Mouse (Mus musculus) liver, embryonic 13.5 days (tissue): ENCODE results near the gene Gls2. TPM values are rescaled to one million over a fixed set of nuclear protein-coding genes. Genes with fewer than 3 reads are reported as not detected.
"Not testable (repeated sequence)": the region's sequence is repeated elsewhere in the genome, so short reads cannot be mapped to it uniquely, and the experiment has no call there.

Source experiments
- ATAC-seq: fragments of 200-750 bp; cut with Nextera tagmentation; 2 replicates; pipeline ENCODE4 v1.8.0; 2017; ENCODE audit warnings: low read depth, mild to moderate bottlenecking, moderate number of reproducible peaks, moderate library complexity
- DNase-seq: peaks from one replicate; pipeline ENCODE4 v3.0.0; 2022
- H3K27ac ChIP-seq: fragments of 300-500 bp; sonication (generic); 2 replicates; pipeline ENCODE4 v1.5.1; 2015; ENCODE audit warnings: moderate library complexity, mild to moderate bottlenecking, inconsistent platforms
- H3K27me3 ChIP-seq: fragments of 300-500 bp; sonication (generic); 2 replicates; pipeline ENCODE4 v1.6.1; 2015; ENCODE audit warnings: mild to moderate bottlenecking, inconsistent platforms
- H3K36me3 ChIP-seq: fragments of 300-500 bp; sonication (generic); 2 replicates; pipeline ENCODE4 v1.6.1; 2015; ENCODE audit warnings: mild to moderate bottlenecking, inconsistent platforms
- H3K4me1 ChIP-seq: fragments of 300-500 bp; sonication (generic); replicated peaks from 2 replicates; pipeline ENCODE4 v1.6.1; 2015; ENCODE audit warnings: inconsistent platforms
- H3K4me2 ChIP-seq: fragments of 300-500 bp; sonication (generic); 2 replicates; pipeline ENCODE4 v1.6.1; 2015; ENCODE audit warnings: inconsistent platforms, mild to moderate bottlenecking, moderate library complexity
- H3K4me3 ChIP-seq: fragments of 300-500 bp; sonication (generic); replicated peaks from 2 replicates; pipeline ENCODE4 v1.5.1; 2015; ENCODE audit warnings: mild to moderate bottlenecking, inconsistent platforms
- H3K9ac ChIP-seq: fragments of 300-500 bp; sonication (generic); 2 replicates; pipeline ENCODE4 v1.6.1; 2015; ENCODE audit warnings: mild to moderate bottlenecking, inconsistent platforms
- H3K9me3 ChIP-seq: fragments of 300-500 bp; sonication (generic); replicated peaks from 2 replicates; pipeline ENCODE4 v1.6.1; 2016; ENCODE audit warnings: inconsistent platforms
- WGBS: fragments of 180-500 bp; shearing (Covaris S2); methylation state at CpG from one replicate; pipeline ENCODE4 v1.1.7; 2015; ENCODE audit not compliant: insufficient replicate concordance; 5-methylcytosine and 5-hydroxymethylcytosine counted together
- polyA plus RNA-seq: library from polyadenylated mRNA; unstranded; fragments of >200 nt; fragmentation: Nextera tagmentation; extraction: Ambion mirVana; gene quantifications from 2 replicates; pipeline ENCODE4 v1.2.1, GENCODE M21; 2015

The Gls2 gene
- polyA plus RNA-seq, 1 experiment from 2014 or later = 2.2 TPM

DNA sequence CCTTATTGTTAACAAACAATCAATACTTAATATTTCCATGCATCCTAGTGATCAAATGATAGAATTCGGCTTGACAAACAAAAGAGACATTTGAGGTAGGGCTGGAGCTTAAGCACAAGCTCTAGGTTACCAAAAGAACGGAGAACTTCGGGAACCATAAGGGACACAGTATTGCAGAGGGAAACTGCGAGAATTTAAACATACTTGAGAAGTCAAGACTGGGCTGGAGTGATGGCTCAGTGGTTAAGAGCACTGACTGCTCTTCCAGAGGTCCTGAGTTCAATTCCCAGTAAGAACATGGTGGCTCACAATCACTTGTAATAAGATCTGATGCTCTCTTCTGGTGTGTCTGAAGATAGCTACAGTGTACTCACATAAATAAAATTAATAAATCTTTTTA, 19.9 kb downstream of the Gls2 start:
- not testable (repeated sequence) for H3K9me3 ChIP-seq, H3K9ac ChIP-seq, H3K27me3 ChIP-seq, H3K27ac ChIP-seq, DNase-seq, H3K4me3 ChIP-seq, ATAC-seq, H3K36me3 ChIP-seq, H3K4me2 ChIP-seq
- WGBS = 72% methylated on average over 4 of the region's 4 CpGs
- peaks cover 43% of the 10 kb centered on the region for H3K4me1 ChIP-seq

DNA sequence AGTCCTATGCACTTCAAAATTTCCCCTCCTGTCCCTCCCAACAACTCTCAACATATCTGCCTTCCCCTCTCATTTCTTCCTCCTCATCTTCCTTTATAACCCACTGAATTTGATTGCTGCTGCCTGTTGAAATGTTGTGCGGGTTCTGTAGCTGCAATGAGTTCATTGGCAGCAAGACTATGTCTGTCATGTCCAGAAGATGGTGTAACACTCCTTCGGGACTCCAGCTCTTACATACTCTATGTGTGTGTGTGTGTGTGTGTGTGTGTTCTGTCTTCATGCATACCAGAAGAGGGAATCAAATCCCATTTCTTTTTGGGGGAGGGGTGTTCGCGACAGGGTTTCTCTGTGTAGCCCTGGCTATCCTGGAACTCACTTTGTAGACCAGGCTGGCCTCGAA, 20.7 kb downstream of the Gls2 start:
- no peak overlapping the region for H3K9ac ChIP-seq
- peaks cover 3% of the 10 kb centered on the region; the same call in 1 of the 2 replicates for H3K27me3 ChIP-seq
- no peaks in the 10 kb centered on the region for H3K9me3 ChIP-seq
- no peak overlapping the region for H3K27ac ChIP-seq
- H3K4me1 ChIP-seq = peaks cover 48% of the 10 kb centered on the region
- 75% methylated on average over 5 of the region's 5 CpGs for WGBS
- ATAC-seq (no peak), DNase-seq (no peak)
- no peaks in the 10 kb centered on the region for H3K36me3 ChIP-seq
- H3K4me2 ChIP-seq = no peak overlapping the region
- no peak overlapping the region for H3K4me3 ChIP-seq

DNA sequence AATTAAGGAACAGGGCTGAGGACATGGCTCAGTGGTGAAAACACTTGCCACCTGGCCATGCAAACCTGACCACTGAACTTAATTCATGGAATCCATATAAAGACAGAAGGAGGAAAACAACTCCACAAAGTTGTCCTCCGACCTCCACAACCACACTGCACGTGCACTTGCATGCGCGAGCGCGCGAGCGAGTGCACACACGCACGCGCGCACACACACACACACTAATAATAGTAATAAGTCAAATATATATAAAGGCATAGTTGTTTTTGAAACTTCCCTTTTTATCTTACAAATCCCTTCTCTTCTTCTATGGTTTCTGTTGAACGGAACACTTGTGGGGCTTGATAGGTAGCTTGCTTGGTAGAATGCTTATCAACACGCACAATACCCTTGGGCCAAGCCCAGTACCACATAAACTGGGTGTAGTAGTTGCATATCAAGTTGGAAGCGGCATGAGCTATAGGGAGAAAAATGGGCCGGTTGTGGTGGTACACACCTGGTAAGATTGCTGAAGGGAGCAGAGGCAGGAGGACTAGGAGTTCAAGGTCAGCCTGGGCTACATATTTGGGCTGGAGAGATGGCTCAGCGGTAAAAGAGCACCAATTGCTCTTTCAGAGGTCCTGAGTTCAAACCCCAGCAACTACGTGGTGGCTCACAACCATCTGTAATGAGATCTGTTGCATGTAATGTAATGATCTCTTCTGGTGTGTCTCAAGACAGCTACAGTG, 24.3 kb downstream of the Gls2 start:
- peak overlapping the region; percentile 14; the same call in 1 of the 2 replicates for H3K9ac ChIP-seq
- WGBS = 67% methylated on average over 18 of the region's 18 CpGs
- peak; percentile 88 for ATAC-seq
- H3K27ac ChIP-seq = peak overlapping the region; percentile 80
- peaks cover 3% of the 10 kb centered on the region; the same call in 1 of the 2 replicates for H3K27me3 ChIP-seq
- peak; percentile 42 for DNase-seq
- no peaks in the 10 kb centered on the region for H3K9me3 ChIP-seq
- peaks cover 32% of the 10 kb centered on the region for H3K4me1 ChIP-seq
- no peaks in the 10 kb centered on the region for H3K36me3 ChIP-seq
- H3K4me2 ChIP-seq = 0 out of 2 replicates have a peak overlapping the region, but pooled peaks have one; percentile 8
- H3K4me3 ChIP-seq = no peak overlapping the region

DNA sequence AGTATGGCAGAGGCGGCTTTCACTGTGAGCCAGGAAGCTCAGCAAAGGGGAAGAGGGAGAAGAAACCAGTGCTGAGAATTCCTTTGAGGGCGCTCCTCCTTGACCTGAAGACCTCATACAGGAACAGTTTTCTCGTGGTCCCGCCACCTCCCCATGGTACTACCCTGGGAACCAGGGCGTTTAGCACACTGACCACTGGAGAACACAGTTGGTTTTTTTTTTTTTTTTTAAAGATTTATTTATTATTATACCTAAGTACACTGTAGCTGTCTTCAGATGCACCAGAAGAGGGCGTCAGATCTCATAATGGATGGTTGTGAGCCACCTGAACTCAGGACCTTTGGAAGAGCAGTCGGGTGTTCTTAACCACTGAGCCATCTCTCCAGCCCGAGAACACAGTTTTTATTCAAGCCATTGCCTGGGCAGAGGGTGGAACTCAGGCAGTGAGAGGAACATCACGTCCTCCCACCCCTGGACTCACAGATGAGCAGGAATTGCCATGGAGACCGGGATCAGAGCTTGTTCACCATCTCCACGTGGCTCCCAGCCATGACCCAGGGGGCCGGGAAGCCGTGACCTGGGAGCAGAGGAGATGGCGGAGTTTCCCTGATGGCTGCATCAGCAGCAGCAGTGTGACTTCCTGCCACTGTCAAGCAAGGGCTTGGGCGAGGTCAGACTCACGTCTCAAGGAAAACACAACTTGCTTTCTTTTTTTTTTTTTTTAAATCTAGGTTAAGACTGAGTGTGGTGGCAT, 27.5 kb downstream of the Gls2 start:
- Histone ChIP-seq H3K4me2 (no peak overlapping the region), H3K9ac (no peak overlapping the region), H3K9me3 (no peaks in the 10 kb centered on the region), H3K27me3 (no peaks in the 10 kb centered on the region), H3K27ac (no peak overlapping the region), H3K36me3 (no peaks in the 10 kb centered on the region), H3K4me1 (peaks cover 41% of the 10 kb centered on the region), H3K4me3 (no peak overlapping the region)
- no peak for DNase-seq
- 56% methylated on average over 16 of the region's 16 CpGs for WGBS
- no peak for ATAC-seq

DNA sequence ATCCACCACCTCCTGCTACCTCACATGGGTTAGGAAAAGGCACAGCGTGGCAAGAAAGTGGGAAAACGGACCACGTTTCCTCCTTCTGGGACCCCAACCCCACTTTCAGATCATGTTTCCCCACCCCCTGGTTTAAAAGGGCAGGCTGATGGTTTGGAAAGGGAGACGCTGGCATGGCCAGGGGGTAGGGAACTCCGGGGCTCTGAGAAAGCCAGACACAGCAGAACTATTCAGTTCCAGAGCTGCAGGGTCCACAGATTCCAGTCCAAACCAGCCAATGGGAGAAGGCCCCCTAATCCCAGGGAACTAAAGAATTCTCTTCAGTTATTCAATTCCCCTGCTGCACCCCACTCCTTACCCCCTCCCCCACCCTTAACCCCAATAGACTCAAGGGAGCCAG, 30.8 kb downstream of the Gls2 start:
- no peak overlapping the region for H3K9ac ChIP-seq
- H3K36me3 ChIP-seq = no peaks in the 10 kb centered on the region
- WGBS = 60% methylated on average over 5 of the region's 5 CpGs

DNA sequence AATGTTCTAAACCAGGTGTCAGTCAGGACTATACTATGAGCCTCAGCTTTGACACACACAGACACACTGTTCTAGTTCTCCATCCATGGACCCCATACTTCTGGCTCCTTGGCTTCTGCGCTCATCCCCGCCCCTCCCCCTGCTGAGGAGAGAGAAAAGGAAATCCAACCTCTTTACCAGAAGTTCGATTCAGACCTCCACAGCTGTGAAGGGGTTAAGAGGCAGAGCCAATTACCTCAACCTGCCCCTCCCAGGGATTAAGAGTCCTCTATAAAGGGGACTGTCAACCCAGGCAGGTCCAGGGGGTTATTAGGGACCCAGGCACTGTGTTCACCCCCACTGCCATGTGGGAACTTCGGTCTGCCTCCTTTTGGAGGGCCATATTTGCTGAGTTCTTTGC, 31.3 kb downstream of the Gls2 start, which contains the start of gene Mip:
Mip (plus strand) TSS at position 301 of the 400 bp plus-strand sequence.
- Histone ChIP-seq H3K4me1 (peaks cover 37% of the 10 kb centered on the region), H3K9ac (no peak within 1 kb of the TSS; the same call in 1 of the 2 replicates), H3K27me3 (no peaks in the 10 kb centered on the region), H3K9me3 (no peaks in the 10 kb centered on the region), H3K4me3 (no peak within 1 kb of the TSS), H3K4me2 (no peak within 1 kb of the TSS), H3K27ac (no peak within 1 kb of the TSS), H3K36me3 (no peaks in the 10 kb centered on the region)
- no peak for ATAC-seq
- DNase-seq = no peak
- 63% methylated on average over 4 of the region's 4 CpGs for WGBS

More for the DNA sequence above, 30.8 kb downstream of the Gls2 start:
- no peak overlapping the region for H3K27ac ChIP-seq
- H3K27me3 ChIP-seq = no peaks in the 10 kb centered on the region
- H3K4me3 ChIP-seq = no peak overlapping the region
- H3K4me1 ChIP-seq = peaks cover 35% of the 10 kb centered on the region
- ATAC-seq = no peak
- no peak for DNase-seq
- H3K4me2 ChIP-seq = no peak overlapping the region
- no peaks in the 10 kb centered on the region for H3K9me3 ChIP-seq

DNA sequence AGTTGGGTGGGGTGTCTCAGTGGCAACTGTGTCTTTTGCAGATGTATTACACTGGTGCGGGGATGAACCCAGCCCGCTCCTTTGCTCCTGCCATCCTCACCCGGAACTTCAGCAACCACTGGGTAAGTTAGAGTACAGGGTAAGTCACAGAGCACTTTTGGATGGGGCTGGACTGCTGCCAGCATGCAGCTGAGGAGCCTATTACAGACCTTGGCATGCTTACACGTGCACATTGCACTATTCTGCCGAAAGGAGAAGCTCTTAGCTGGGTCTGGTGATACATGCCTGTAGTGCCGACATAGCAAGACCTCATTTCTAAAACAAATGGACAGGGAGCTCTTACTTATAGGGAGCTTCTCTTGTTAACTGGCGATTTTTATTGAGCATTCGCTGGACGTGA, 33.3 kb downstream of the Gls2 start:
- no peak for DNase-seq
- no peaks in the 10 kb centered on the region for H3K27me3 ChIP-seq
- no peak overlapping the region for H3K4me3 ChIP-seq
- H3K4me2 ChIP-seq = no peak overlapping the region
- no peak overlapping the region for H3K27ac ChIP-seq
- ATAC-seq = no peak
- no peak overlapping the region for H3K9ac ChIP-seq
- WGBS = 79% methylated on average over 9 of the region's 9 CpGs
- H3K36me3 ChIP-seq = no peaks in the 10 kb centered on the region
- peaks cover 34% of the 10 kb centered on the region for H3K4me1 ChIP-seq
- H3K9me3 ChIP-seq = no peaks in the 10 kb centered on the region

DNA sequence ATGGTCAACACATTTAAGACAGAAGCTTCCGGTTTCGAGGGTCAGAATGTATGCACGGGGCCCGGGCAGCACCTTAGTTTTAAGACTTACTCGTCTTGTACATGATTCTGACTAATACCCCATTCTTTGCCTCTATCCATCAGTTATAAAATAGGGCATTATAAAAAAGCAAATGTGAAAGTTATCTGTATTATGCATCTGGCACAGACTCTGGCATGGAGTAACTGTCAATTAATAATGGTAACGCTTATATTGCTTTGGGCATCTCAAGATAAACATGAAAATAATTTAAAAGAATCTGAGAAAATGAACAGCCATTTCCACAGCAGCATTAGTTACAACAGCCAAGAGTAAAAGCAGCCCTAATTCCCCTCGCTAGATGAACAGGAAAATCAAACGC, 33.8 kb downstream of the Gls2 start:
- Histone ChIP-seq H3K27ac (no peak overlapping the region), H3K4me2 (no peak overlapping the region), H3K4me3 (no peak overlapping the region), H3K36me3 (no peaks in the 10 kb centered on the region), H3K27me3 (no peaks in the 10 kb centered on the region), H3K9ac (no peak overlapping the region), H3K9me3 (no peaks in the 10 kb centered on the region), H3K4me1 (peaks cover 38% of the 10 kb centered on the region)
- 81% methylated on average over 8 of the region's 8 CpGs for WGBS
- ATAC-seq (no peak), DNase-seq (no peak)

DNA sequence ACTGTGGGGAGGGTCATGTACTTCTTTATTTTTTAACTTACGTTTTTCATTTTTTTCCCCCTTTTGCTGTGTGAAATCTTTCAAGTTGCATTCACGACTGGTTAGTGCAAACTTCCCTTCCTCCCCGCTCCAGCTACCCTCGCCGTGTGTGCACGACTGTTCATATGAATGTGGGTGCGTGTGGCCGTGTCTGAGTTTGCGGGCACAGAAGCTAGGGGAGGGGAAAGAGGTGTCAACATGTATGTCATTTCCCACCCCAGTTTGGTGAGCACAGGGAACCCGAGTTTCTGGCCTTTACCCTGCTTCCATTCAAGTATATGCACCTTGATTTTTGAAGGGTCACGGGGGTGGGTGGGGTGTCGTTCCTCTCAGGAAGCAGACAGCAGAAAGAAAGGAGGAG, 36.3 kb downstream of the Gls2 start:
- ATAC-seq (no peak), DNase-seq (no peak)
- peak overlapping the region; percentile 94 for H3K9ac ChIP-seq
- H3K36me3 ChIP-seq = peaks cover 9% of the 10 kb centered on the region
- H3K4me3 ChIP-seq = peak overlapping the region; percentile 88; the same call in 1 of the 2 replicates
- WGBS = 69% methylated on average over 12 of the region's 12 CpGs
- H3K27ac ChIP-seq = peak overlapping the region; percentile 97
- no peaks in the 10 kb centered on the region for H3K9me3 ChIP-seq
- H3K4me2 ChIP-seq = peak overlapping the region; percentile 91
- peaks cover 53% of the 10 kb centered on the region for H3K4me1 ChIP-seq
- no peaks in the 10 kb centered on the region for H3K27me3 ChIP-seq

DNA sequence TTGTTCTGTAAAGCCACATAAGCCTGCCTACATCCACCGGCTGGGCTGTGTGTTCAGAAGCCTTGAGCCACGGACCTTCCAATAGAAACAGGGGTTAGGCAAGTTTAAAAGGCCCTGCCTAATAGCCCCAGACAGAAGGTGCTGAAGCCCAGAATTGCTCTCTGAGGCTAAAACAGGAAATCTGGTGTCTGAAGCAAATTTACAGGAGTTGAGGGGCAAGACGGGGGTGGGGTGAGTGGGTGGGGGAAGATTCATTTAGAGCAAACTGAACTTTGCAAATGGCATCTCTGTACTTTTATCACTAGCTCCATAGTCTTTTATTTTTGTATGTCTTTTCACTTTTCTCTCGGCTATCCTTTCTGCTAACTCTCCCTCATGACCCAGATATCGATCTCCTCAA, 36.9 kb downstream of the Gls2 start:
- no peaks in the 10 kb centered on the region for H3K9me3 ChIP-seq
- peak overlapping the region; percentile 94 for H3K9ac ChIP-seq
- H3K27ac ChIP-seq = peak overlapping the region; percentile 97
- H3K4me3 ChIP-seq = peak overlapping the region; percentile 88
- H3K36me3 ChIP-seq = peaks cover 10% of the 10 kb centered on the region
- no peaks in the 10 kb centered on the region for H3K27me3 ChIP-seq
- WGBS = 11% methylated on average over 5 of the region's 5 CpGs
- no peak for DNase-seq
- peak overlapping the region; percentile 91 for H3K4me2 ChIP-seq
- no peak for ATAC-seq
- peaks cover 53% of the 10 kb centered on the region for H3K4me1 ChIP-seq

DNA sequence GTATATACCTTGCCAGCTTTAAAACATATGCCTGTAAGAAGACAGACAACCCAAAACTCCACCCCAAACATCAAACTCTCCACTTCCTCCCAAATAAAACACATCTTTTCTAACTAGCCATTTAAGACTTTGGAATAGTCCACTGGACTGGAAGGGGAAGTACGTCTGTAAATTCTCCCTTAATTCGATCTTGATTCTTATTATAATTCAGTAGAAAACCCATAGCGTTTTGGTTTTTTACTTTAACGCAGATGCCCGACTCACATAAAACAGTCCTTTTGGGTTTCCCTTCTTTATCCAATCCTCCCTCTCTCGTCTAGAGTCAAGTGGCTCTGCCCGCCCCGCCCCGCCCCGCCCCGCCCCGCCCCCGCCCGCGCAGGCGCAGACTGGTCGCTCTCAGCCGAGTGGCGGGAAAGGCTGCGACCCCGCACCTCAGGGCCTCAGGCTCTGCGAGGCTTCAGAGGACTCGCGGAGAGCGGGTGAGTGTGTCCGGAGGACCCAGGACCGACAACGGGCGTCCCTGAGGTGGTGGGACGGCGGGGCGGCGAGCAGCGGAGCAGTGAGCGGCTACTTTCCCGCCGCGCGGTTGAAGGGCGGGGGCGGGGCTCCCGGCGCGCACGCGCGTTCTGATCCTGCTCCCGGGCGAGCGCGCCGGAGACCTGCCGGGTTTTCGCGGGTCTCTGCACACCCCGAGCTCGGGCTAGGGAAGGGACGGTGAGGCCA, 37.6 kb downstream of the Gls2 start, which contains the start of gene Timeless:
Timeless (plus strand) TSS at position 369 of the 723 bp plus-strand sequence.
- Histone ChIP-seq H3K4me1 (peaks cover 54% of the 10 kb centered on the region), H3K9ac (peak within 1 kb of the TSS; percentile 94), H3K4me3 (peak within 1 kb of the TSS; percentile 88), H3K27me3 (no peaks in the 10 kb centered on the region), H3K27ac (peak within 1 kb of the TSS; percentile 97), H3K4me2 (peak within 1 kb of the TSS; percentile 91), H3K9me3 (no peaks in the 10 kb centered on the region), H3K36me3 (peaks cover 10% of the 10 kb centered on the region)
- peak; percentile 82 for DNase-seq
- WGBS = under 1% methylated on average over 55 of the region's 58 CpGs
- ATAC-seq = peak; percentile 90
